Mouse (Mus musculus): Measurements from ENCODE around the gene Ankfy1.

DNA sequence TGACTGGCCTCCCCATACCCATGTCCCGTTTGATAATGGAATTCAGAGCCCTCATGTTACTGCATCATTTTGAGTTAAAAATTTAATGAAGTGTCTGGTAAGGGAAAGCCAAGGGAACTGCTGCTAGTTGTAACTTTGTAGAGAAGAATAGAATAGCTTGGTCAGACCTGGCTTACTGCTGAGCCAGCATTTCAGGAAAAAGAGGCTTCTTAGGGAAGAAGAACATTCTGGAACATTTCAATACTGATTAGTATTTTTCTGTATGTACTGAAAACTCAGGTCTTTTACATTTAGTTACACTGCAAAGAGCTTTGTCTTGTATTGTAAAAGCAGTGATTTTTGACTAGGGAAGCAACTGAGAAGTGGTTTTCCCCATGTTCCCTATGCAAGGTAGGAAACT is 71.0 kb downstream of the Ankfy1 start:
- TF ChIP-seq CTCF (IDR thresholded peaks at IDR 0.05; ENCODE audit: insufficient read depth, low read depth, low read length) (no peak), POLR2A (IDR thresholded peaks at IDR 0.05; ENCODE audit: insufficient read depth, low read depth, low read length) (no peak)

Data from olfactory bulb, adult 2 months (tissue).